Comparison of ENCODE assay signal across 10 mouse cellular contexts in the genomic region with DNA sequence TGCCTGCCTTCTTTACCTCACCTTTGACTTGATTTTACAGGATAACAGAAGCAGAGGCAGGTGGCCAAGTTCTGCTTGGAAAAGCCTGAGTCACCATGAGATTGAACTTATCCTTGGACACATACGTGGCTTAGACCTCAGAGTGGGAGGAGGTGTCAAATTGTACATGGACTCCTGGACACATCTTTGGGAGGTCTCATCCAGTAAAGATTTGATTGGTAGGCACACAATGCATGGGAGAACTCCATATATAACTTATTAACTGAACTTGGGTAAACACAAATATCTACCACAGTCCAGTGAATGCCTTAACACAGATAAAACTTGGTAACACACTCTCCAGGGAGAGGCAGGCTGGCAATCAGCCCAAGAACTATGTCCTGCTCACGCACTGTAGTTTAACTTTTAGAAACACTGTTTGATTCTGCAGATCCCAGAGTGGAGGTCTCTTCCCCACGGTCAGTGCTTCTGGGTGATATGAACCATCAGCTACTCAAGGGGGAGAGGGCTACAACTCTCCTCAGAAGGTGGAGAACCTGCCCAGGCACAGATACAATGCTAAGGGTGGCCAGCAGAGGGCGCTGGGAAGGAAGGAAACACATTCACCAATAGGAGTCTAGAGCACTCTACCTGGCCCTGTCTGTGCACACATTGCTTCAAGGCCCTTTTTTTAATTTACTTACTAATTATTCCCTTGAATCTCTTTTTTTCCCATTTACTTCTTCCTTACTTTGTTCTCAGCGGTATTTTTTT. TPM values are rescaled to one million over a fixed set of nuclear protein-coding genes. Genes with fewer than 3 reads are reported as not detected.
DNase-seq lines count a peak whose midpoint lies in the region; ATAC-seq lines count a peak whose summit lies in the region.
"Had no signal": no experiment of that assay in that cellular context is flagged by ENCODE, and none has a peak within 500 bp of the region (broad histone marks: within the 10 kb centered on the region; RNA-seq: fewer than 3 reads in every experiment).

No protein-coding gene starts in this region.

- intact Hi-C loops in left cerebral cortex, postnatal 4 days (cut with DNase I) = no loop called here

- ATAC-seq in liver, embryonic 12.5 days = no peak
- peak; percentile 78 for ATAC-seq in neutrophil, adult 5-6 weeks (ENCODE audit: extremely low read depth, insufficient number of reproducible peaks, low FRiP score, poor library complexity, severe bottlenecking)

- 23% methylated on average over 5 of the region's 5 CpGs for WGBS in liver, embryonic 12.5 days (ENCODE audit: insufficient replicate concordance)

- no peak overlapping the region for H3K4me3 ChIP-seq in liver, embryonic 12.5 days
- H3K4me3 ChIP-seq: embryonic facial prominence, embryonic 12.5 days had no signal

- peak; percentile 81 for DNase-seq in liver
- DNase-seq in adipocyte (ENCODE audit: low spot score) = peak; percentile 88
- peak; percentile 63 for DNase-seq in embryo, embryonic 10 days (ENCODE audit: low spot score)
- DNase-seq in hindlimb bud, embryonic 11.5 days (ENCODE audit: extremely low spot score, low read depth, low spot score) = peak; percentile 22
- DNase-seq in left cerebral cortex, postnatal 4 days = peak; percentile 62
- DNase-seq in thymus, postnatal 10 days (ENCODE audit: low spot score in 2 of 2) = peak; percentile 58 to 84

- H3K4me1 ChIP-seq in liver, embryonic 12.5 days = no peaks in the 10 kb centered on the region
- H3K4me1 ChIP-seq: embryonic facial prominence, embryonic 12.5 days had no signal

- H3K9me3 ChIP-seq in liver, embryonic 12.5 days (replicated peaks) = no peaks in the 10 kb centered on the region
- H3K9me3 ChIP-seq: embryonic facial prominence, embryonic 12.5 days had no signal

- H3K4me2 ChIP-seq in liver, embryonic 12.5 days = no peak overlapping the region
- H3K4me2 ChIP-seq: embryonic facial prominence, embryonic 12.5 days had no signal

- H3K36me3 ChIP-seq in liver, embryonic 12.5 days = no peaks in the 10 kb centered on the region

- no peak overlapping the region for H3K9ac ChIP-seq in liver, embryonic 12.5 days
- H3K9ac ChIP-seq: embryonic facial prominence, embryonic 12.5 days had no signal

- no peak overlapping the region for H3K27ac ChIP-seq in liver, embryonic 12.5 days
- H3K27ac ChIP-seq: embryonic facial prominence, embryonic 12.5 days; macrophage had no signal

- 0 out of 2 replicates have a peak, but pooled peaks cover 3% of the 10 kb centered on the region for H3K27me3 ChIP-seq in liver, embryonic 12.5 days (replicated peaks)
- H3K27me3 ChIP-seq: embryonic facial prominence, embryonic 12.5 days had no signal

RNA-seq across cellular contexts. Expression of a gene that starts 9.6 kb away (rescaled TPM):
- 24.1 and 28.0 TPM in 2 replicates for polyA plus RNA-seq in liver, embryonic 12.5 days (2016; fragmentation: Nextera tagmentation; extraction: Ambion mirVana)
- 10 to 100 TPM; 57.6 to 58.1 TPM for total RNA-seq in left cerebral cortex, postnatal 4 days (2021)
- total RNA-seq in neutrophil, adult 5-6 weeks (2017) = 11.8 and 14.1 TPM in 2 replicates

RNA-seq across cellular contexts. Expression of a gene that starts 11.4 kb away (rescaled TPM):
- 6.5 and 7.6 TPM in 2 replicates for polyA plus RNA-seq in liver, embryonic 12.5 days (2016; fragmentation: Nextera tagmentation; extraction: Ambion mirVana)
- total RNA-seq in left cerebral cortex, postnatal 4 days (2021) = 10 to 100 TPM; 13.7 to 14.5 TPM
- total RNA-seq in neutrophil, adult 5-6 weeks (2017) = 10.8 and 20.5 TPM in 2 replicates

RNA-seq across cellular contexts. Expression of a gene that starts 12.6 kb away (rescaled TPM):
- polyA plus RNA-seq in liver, embryonic 12.5 days (2016; fragmentation: Nextera tagmentation; extraction: Ambion mirVana) = not detected in 2 replicates
- 1 to 10 TPM; 1.6 to 2.5 TPM for total RNA-seq in left cerebral cortex, postnatal 4 days (2021)
- total RNA-seq in neutrophil, adult 5-6 weeks (2017) = not detected in 2 replicates
- polyA plus RNA-seq: embryonic facial prominence, embryonic 12.5 days; macrophage had no signal

Comparison
In these comparisons a context has a peak if more than half of its experiments do, and no peak if none do; other contexts are left out.
1. DNase-seq: peak in every context shown above with its lines; median percentile 88 in adipocyte; 81 in liver; 71 in thymus, postnatal 10 days; 63 in embryo, embryonic 10 days; 62 in left cerebral cortex, postnatal 4 days; 22 in hindlimb bud, embryonic 11.5 days.